Mouse (Mus musculus) hindbrain, embryonic 13.5 days (tissue): Measurements from ENCODE around the gene Fam172a. TPM values are rescaled to one million over a fixed set of nuclear protein-coding genes. Genes with fewer than 3 reads are reported as not detected.

Source experiments
- ATAC-seq: fragments of 200-750 bp; cut with Nextera tagmentation; 2 replicates; pipeline ENCODE4 v1.8.0; 2017; ENCODE audit warnings: moderate TSS enrichment; ENCODE audit not compliant: low FRiP score
- H3K27ac ChIP-seq: fragments of 300-500 bp; sonication (generic); 2 replicates; pipeline ENCODE4 v1.5.1; 2015; ENCODE audit warnings: inconsistent platforms, mild to moderate bottlenecking, moderate library complexity
- H3K27me3 ChIP-seq: fragments of 300-500 bp; sonication (generic); 2 replicates; pipeline ENCODE4 v1.6.1; 2015; ENCODE audit warnings: mild to moderate bottlenecking, inconsistent platforms
- H3K36me3 ChIP-seq: fragments of 300-500 bp; sonication (generic); 2 replicates; pipeline ENCODE4 v1.6.1; 2015; ENCODE audit warnings: mild to moderate bottlenecking, inconsistent platforms
- H3K4me1 ChIP-seq: fragments of 300-500 bp; sonication (generic); replicated peaks from 2 replicates; pipeline ENCODE4 v1.6.1; 2015; ENCODE audit warnings: inconsistent platforms
- H3K4me2 ChIP-seq: fragments of 300-500 bp; sonication (generic); 2 replicates; pipeline ENCODE4 v1.6.1; 2015; ENCODE audit warnings: inconsistent platforms, mild to moderate bottlenecking, moderate library complexity
- H3K4me3 ChIP-seq: fragments of 300-500 bp; sonication (generic); 2 replicates; pipeline ENCODE4 v1.5.1; 2015; ENCODE audit warnings: mild to moderate bottlenecking, inconsistent platforms
- H3K9ac ChIP-seq: fragments of 300-500 bp; sonication (generic); 2 replicates; pipeline ENCODE4 v1.6.1; 2015; ENCODE audit warnings: mild to moderate bottlenecking, inconsistent platforms
- H3K9me3 ChIP-seq: fragments of 300-500 bp; sonication (generic); 2 replicates; pipeline ENCODE4 v1.6.1; 2016; ENCODE audit warnings: inconsistent platforms
- WGBS: fragments of 180-500 bp; shearing (Covaris S2); methylation state at CpG from one replicate; pipeline ENCODE4 v1.1.7; 2015; 5-methylcytosine and 5-hydroxymethylcytosine counted together
- polyA plus RNA-seq: library from polyadenylated mRNA; unstranded; fragments of >200 nt; fragmentation: Nextera tagmentation; extraction: Ambion mirVana; gene quantifications from 2 replicates; pipeline ENCODE4 v1.2.1, GENCODE M21; 2015

Fam172a gene
- polyA plus RNA-seq, 1 experiment from 2014 or later = 48.8 TPM

DNA sequence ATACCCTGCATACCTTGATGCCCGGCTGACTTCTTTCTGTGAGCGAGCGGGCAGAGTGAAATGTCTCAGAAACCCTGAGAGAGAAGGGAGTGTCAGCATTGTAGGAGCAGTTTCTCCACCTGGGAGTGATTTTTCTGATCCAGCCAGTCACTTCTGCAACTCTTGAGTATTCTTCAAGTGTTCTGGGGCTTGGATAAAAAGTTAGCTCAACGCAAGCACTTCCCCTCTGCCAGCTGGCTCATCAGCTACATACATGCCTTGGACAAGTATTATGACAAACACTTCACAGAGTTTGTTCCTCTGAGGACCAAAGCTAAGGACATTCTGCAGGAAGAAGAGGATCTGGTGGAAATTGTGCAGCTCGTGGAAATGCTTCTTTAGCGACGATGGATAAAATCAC lies 420.2 kb downstream of the Fam172a start:
- no peaks in the 10 kb centered on the region for H3K9me3 ChIP-seq
- ATAC-seq = no peak
- H3K4me1 ChIP-seq = no peaks in the 10 kb centered on the region
- H3K27me3 ChIP-seq = no peaks in the 10 kb centered on the region
- H3K4me3 ChIP-seq = no peak overlapping the region
- H3K9ac ChIP-seq = no peak overlapping the region
- H3K27ac ChIP-seq = no peak overlapping the region
- no peak overlapping the region for H3K4me2 ChIP-seq
- 0 out of 2 replicates have a peak, but pooled peaks cover 2% of the 10 kb centered on the region for H3K36me3 ChIP-seq
- 97% methylated on average over 7 of the region's 7 CpGs for WGBS

DNA sequence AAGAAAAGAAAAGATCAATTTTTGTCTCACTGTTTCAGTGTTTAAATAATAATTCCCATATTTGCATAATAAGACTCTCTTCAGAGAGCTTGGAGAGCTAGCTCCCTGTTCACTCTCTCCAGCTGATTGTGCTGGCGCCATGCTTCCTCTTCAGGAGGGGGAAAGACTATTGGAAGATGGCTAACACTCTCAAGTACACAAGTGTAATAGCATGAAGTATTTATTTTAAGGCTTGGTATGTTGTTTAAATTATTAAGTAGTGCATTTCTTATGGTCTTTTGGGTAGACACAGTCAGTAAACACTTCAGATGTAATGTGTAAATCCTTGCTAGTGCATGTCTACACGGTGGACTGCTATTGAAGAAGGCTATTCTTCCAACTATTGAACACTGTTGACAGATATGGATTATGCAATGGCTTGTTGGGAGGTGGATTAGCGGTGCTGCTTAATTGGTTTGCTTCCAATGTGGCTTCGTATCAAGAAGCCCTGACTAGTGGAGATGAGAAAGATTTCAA lies 422.1 kb downstream of the Fam172a start:
- H3K27me3 ChIP-seq = no peaks in the 10 kb centered on the region
- 0 out of 2 replicates have a peak, but pooled peaks cover 2% of the 10 kb centered on the region for H3K36me3 ChIP-seq
- H3K9me3 ChIP-seq = no peaks in the 10 kb centered on the region
- WGBS = 96% methylated on average over 4 of the region's 4 CpGs
- no peak overlapping the region for H3K4me3 ChIP-seq
- H3K27ac ChIP-seq = no peak overlapping the region
- no peak overlapping the region for H3K4me2 ChIP-seq
- no peak overlapping the region for H3K9ac ChIP-seq
- no peaks in the 10 kb centered on the region for H3K4me1 ChIP-seq
- no peak for ATAC-seq

DNA sequence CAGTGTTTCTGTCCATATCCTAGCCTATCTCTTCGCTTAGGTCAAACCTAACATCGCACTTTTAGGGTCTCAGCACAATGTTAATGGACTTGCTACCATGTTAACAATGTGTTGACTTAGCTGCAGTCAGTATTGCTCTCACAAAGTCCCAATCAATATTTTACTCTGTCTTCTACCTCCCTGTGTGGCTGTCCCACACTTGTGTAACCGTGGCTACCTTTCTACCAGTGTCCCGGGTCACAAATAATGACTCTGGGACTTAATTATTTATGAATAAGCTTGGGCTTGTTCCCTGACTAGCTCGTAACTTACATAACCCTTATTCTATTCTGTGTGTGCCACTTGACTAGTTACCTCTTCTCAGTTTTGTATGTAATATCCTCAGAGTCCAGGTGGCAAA lies 455.6 kb downstream of the Fam172a start:
- Histone ChIP-seq H3K9me3 (no peaks in the 10 kb centered on the region), H3K4me1 (peaks cover 5% of the 10 kb centered on the region), H3K4me3 (no peak overlapping the region), H3K36me3 (no peaks in the 10 kb centered on the region), H3K27ac (no peak overlapping the region), H3K27me3 (no peaks in the 10 kb centered on the region), H3K9ac (no peak overlapping the region), H3K4me2 (no peak overlapping the region)
- 85% methylated on average over 5 of the region's 5 CpGs for WGBS
- no peak for ATAC-seq

DNA sequence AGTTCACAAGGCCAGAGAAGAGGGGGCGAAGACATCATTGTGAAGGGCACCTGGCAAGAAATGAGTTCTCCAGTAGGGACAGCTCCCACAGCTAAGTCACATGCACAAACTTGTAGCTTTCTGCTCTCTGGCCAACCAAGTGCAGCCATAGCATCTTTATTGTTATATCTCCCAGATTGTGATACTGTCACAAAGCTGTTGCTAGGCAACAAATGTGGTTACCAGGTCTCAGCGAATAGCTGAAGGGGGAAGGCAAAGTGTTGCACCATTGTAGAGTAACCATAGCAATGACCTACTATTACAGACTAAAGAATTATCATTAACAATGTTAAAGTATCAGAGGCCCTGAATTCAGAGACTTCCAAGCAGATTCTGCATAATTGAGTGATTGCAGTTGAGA lies 460.3 kb downstream of the Fam172a start:
- no peak overlapping the region for H3K9ac ChIP-seq
- no peak overlapping the region for H3K4me3 ChIP-seq
- H3K27ac ChIP-seq = peak overlapping the region; percentile 40
- H3K36me3 ChIP-seq = no peaks in the 10 kb centered on the region
- H3K4me2 ChIP-seq = peak overlapping the region; percentile 15; the same call in 1 of the 2 replicates
- peaks cover 13% of the 10 kb centered on the region for H3K27me3 ChIP-seq
- peaks cover 11% of the 10 kb centered on the region for H3K4me1 ChIP-seq
- ATAC-seq = peak; percentile 74
- H3K9me3 ChIP-seq = no peaks in the 10 kb centered on the region
- WGBS = 24% methylated on average over 2 of the region's 2 CpGs

DNA sequence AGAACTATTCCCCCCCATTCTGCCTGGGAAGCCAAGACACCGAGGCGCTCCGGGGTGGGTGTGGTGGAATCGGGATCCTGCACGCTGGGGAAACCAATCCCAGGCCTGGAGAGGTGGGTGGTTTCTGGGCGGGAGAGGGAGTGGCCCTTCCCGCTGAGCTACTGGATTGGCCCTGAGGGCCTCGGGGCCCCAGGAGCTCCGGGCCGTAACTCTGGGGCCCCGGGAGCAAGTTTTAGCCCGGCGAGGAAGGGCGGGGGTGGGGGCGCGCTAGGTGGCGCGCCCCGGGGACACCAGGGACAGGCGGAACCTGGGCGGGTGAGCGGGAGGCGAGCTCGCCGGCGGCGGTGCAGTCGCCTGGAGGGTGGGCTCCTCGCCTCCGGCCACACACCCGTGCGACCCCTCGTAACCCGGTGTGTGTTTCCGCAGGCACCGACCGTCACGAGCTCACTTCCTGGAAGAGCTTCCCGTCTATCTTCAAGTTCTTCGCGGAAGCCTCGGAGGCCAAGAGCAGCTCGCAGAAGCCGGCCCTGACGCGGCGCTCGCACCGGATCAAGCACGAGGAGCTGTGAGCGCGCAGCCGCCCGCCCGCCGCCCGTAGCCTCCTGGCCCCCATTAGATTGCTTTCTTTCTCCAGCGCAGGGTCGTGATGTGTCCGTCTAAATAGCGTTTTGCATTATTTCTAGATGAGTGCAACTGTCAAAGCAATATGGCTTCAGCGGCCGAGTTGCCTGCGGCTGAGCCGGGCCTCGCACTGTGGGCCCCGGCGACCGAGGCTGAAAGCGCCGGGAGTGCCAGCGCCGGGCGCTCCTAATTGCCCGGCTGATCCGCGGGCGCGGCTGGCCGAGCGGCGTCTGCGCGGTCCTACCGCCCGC lies 461.5 kb downstream of the Fam172a start:
- peak overlapping the region; percentile 67 for H3K4me2 ChIP-seq
- H3K27me3 ChIP-seq = peaks cover 23% of the 10 kb centered on the region
- H3K27ac ChIP-seq = peak overlapping the region; percentile 95
- no peaks in the 10 kb centered on the region for H3K9me3 ChIP-seq
- no peaks in the 10 kb centered on the region for H3K36me3 ChIP-seq
- peaks cover 11% of the 10 kb centered on the region for H3K4me1 ChIP-seq
- peak overlapping the region; percentile 89 for H3K9ac ChIP-seq
- peak overlapping the region; percentile 69 for H3K4me3 ChIP-seq
- peak; percentile 90 for ATAC-seq
- under 1% methylated on average over 86 of the region's 86 CpGs for WGBS

DNA sequence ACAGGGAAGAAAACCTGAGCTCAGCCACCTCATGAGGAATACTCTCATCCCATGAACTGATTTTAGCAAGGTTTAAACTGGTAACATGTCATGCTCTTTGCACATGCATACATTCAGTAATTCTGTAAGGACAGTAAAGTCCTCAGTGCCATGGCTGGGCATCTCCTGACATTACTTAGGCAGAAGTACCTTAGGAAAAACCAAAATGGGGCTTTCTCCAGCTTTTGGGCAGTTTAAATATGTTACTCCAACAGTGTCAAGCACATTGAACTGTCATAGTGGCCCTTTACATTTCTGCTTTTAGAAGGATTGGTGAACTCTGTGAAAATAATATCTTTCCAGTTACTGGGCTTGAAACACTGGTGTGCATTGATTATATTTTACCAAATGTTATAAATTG lies 463.1 kb downstream of the Fam172a start:
- Histone ChIP-seq H3K9me3 (no peaks in the 10 kb centered on the region), H3K36me3 (no peaks in the 10 kb centered on the region), H3K4me2 (peak overlapping the region; percentile 67), H3K27me3 (peaks cover 32% of the 10 kb centered on the region), H3K27ac (no peak overlapping the region), H3K4me3 (no peak overlapping the region), H3K9ac (peak overlapping the region; percentile 30; the same call in 1 of the 2 replicates), H3K4me1 (peaks cover 11% of the 10 kb centered on the region)
- ATAC-seq = no peak

DNA sequence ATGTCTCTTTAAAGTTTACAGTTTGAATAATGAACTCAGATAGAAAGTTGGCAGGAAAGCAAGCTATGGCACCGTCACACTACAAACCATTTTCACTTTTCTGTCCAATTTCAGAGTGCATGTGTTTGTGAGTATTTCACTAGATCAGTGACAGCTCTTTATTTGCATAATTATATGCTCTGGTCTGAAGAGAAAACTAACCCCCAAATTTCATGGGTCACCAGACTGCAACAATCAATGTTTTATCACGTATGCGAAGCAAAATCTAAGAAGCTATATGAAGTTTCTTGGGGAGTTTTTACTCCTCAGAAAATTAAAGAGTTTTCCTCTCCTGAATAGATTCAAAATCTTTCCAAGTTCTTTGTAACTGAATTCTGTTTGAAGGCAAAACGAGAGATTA lies 466.3 kb downstream of the Fam172a start:
- ATAC-seq = no peak
- H3K27ac ChIP-seq = no peak overlapping the region
- H3K27me3 ChIP-seq = peaks cover 58% of the 10 kb centered on the region
- H3K9me3 ChIP-seq = no peaks in the 10 kb centered on the region
- WGBS = 20% methylated on average over 4 of the region's 4 CpGs
- no peak overlapping the region for H3K4me2 ChIP-seq
- peaks cover 14% of the 10 kb centered on the region for H3K4me1 ChIP-seq
- H3K36me3 ChIP-seq = no peaks in the 10 kb centered on the region
- no peak overlapping the region for H3K9ac ChIP-seq
- H3K4me3 ChIP-seq = no peak overlapping the region

DNA sequence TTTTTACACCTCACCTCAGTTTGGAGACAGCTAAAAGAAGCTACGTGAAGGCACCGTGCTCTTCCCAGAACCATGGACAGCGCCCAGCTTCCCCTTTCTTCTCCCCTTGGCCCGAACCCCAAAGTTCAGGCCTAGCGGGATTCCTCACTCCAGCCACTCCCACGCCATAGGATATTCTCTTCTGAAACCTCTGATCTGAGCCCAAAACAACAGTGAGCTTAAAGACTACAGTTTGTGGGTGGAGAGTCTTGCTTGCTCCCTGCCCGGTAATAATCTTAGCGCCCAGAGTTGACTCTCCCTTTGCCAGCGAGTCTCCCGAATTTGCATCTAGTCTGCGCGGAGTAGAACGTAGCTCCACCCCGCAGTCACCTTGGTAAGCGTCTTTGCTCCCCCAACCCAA lies 469.5 kb downstream of the Fam172a start:
- Histone ChIP-seq H3K9ac (peak overlapping the region; percentile 39; the same call in 1 of the 2 replicates), H3K27me3 (peaks cover 70% of the 10 kb centered on the region), H3K9me3 (no peaks in the 10 kb centered on the region), H3K36me3 (no peaks in the 10 kb centered on the region), H3K4me1 (peaks cover 11% of the 10 kb centered on the region), H3K4me3 (peak overlapping the region; percentile 22), H3K27ac (peak overlapping the region; percentile 60; the same call in 1 of the 2 replicates), H3K4me2 (peak overlapping the region; percentile 53)
- peak; percentile 55 for ATAC-seq
- WGBS = 4% methylated on average over 15 of the region's 15 CpGs

DNA sequence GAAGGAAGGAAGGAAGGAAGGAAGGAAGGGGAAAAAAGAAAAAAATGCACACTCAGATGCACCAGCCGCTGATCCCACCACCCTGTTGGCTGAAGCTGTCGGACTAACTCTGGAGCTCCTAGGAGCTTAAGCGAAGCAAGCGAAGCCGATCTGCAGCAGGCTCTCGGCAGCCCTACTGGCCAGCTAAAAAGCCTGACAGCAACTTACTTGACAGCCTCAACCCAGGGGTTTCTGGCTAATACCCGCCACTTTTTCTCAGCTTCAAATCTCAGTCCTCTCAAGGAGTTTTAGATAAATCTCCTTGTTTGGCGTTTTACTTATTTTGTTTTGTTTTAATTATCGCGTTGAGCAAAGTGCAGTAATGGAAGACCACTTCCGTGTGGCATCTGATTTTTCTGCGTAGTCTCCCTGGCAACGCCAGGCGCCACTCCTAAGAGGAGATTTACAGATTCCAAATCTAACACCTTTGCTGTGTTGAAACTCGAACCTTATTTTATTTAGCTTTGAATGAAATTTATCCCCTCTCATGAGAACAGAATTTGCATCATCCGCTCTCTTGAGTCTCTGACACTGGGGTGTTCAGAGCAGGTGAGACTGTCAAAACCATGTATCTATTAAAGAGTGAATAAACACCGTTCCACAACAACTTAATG lies 470.3 kb downstream of the Fam172a start:
- Histone ChIP-seq H3K4me3 (peak overlapping the region; percentile 28), H3K27ac (peak overlapping the region; percentile 58; the same call in 1 of the 2 replicates), H3K9ac (0 out of 2 replicates have a peak overlapping the region, but pooled peaks have one; percentile 51), H3K4me1 (peaks cover 11% of the 10 kb centered on the region), H3K36me3 (no peaks in the 10 kb centered on the region), H3K4me2 (peak overlapping the region; percentile 53), H3K27me3 (peaks cover 74% of the 10 kb centered on the region), H3K9me3 (no peaks in the 10 kb centered on the region)
- peak; percentile 58 for ATAC-seq
- WGBS = 3% methylated on average over 17 of the region's 17 CpGs

DNA sequence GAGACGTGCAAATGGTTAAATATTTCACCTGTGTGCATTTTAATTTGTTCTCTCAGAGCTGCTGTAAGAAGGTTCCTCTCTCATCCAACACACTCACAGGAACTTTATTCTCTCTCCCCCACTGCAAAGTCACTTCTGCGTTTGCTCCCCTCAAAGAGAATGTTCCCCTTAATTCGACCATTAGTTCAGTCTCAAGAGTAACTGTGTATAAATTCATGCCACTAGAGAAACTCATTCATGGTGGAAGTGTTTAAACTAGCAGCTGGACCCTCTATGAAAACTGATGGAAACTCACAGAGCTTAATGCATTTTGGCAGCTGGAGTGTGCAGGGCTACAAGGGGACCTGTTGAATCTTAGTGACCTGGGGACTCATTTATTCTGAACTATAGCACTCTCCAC lies 471.0 kb downstream of the Fam172a start:
- Histone ChIP-seq H3K4me1 (peaks cover 11% of the 10 kb centered on the region), H3K9me3 (no peaks in the 10 kb centered on the region), H3K9ac (no peak overlapping the region), H3K27ac (no peak overlapping the region), H3K36me3 (no peaks in the 10 kb centered on the region), H3K4me3 (no peak overlapping the region), H3K27me3 (peaks cover 68% of the 10 kb centered on the region), H3K4me2 (peak overlapping the region; percentile 53; the same call in 1 of the 2 replicates)
- 14% methylated on average over 3 of the region's 3 CpGs for whole genome bisulfite sequencing
- ATAC-seq = no peak

DNA sequence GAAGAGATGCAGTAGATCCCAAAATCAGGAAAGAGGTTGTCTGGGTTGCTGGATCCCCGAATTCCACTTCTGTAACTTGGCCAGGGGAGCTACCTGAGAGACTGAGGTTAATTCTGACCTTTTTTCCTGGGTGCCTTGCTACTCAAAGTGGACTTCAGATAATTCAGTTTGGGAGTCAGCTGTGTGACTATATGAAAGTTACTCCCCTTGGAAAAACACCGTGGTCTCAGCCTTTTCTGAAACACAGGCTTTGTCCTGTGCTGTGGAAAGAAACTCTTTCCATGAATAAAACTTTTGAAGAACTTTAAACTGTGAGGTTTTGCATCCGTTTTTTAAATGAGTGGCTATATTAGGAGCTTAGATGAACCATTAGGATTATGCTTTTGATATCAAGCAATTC lies 472.4 kb downstream of the Fam172a start:
- Histone ChIP-seq H3K27me3 (peaks cover 69% of the 10 kb centered on the region), H3K9ac (no peak overlapping the region)
- WGBS = 20% methylated on average over 3 of the region's 3 CpGs

DNA sequence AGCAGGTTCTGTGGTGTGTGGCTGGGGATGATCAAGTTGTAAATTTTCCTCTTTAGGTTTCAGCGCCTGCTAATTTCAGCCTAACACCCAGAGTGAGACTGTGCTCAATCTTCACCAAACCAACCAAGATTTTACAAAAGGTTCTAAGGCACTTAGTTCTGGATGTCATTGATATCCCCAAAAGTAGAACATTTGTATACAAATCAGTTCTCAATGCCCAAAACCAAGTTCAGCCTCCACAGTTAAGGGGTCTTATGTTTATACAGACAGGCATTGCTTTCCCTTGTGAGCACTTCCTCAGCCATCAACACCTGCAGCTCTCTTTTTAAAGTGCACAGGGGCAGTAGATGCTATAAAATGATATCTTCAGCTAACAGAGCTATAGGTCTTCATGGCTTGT lies 473.1 kb downstream of the Fam172a start:
- ATAC-seq = no peak
- H3K27me3 ChIP-seq = peaks cover 62% of the 10 kb centered on the region
- H3K4me1 ChIP-seq = peaks cover 20% of the 10 kb centered on the region
- H3K27ac ChIP-seq = no peak overlapping the region
- no peaks in the 10 kb centered on the region for H3K36me3 ChIP-seq
- no peak overlapping the region for H3K9ac ChIP-seq
- H3K9me3 ChIP-seq = no peaks in the 10 kb centered on the region
- 59% methylated on average over 1 of the region's 1 CpGs for WGBS
- no peak overlapping the region for H3K4me3 ChIP-seq
- peak overlapping the region; percentile 27; the same call in 1 of the 2 replicates for H3K4me2 ChIP-seq

More for the DNA sequence above, 472.4 kb downstream of the Fam172a start:
- no peak for ATAC-seq
- Histone ChIP-seq H3K36me3 (no peaks in the 10 kb centered on the region), H3K27ac (no peak overlapping the region), H3K4me2 (no peak overlapping the region), H3K9me3 (no peaks in the 10 kb centered on the region), H3K4me1 (peaks cover 13% of the 10 kb centered on the region), H3K4me3 (no peak overlapping the region)
